Comparison of ENCODE assay signal across 9 mouse cellular contexts in genomic region chr7:81372337-81372920, GRCm38 (mm10). TPM values are rescaled to one million over a fixed set of nuclear protein-coding genes. Genes with fewer than 3 reads are reported as not detected.
DNase-seq lines count a peak whose midpoint lies in the region; ATAC-seq and TF ChIP-seq lines count a peak whose summit lies in the region.
"Had no signal": no experiment of that assay in that cellular context is flagged by ENCODE, and none has a peak within 500 bp of the region (broad histone marks: within the 10 kb centered on the region; RNA-seq: fewer than 3 reads in every experiment).

No protein-coding gene starts in this region.

- H3K4me2 ChIP-seq in embryonic facial prominence, embryonic 14.5 days (ENCODE audit: low read depth, low read length): peak overlapping the region; percentile 50
- H3K4me2 ChIP-seq in heart, embryonic 12.5 days: peak overlapping the region; percentile 63

- WGBS in embryonic facial prominence, embryonic 14.5 days: 3% methylated on average over 13 of the region's 13 CpGs
- 6% methylated on average over 13 of the region's 13 CpGs for WGBS in heart, embryonic 12.5 days

- no peaks in the 10 kb centered on the region for H3K36me3 ChIP-seq in embryonic facial prominence, embryonic 14.5 days (ENCODE audit: control insufficient read depth, insufficient read depth, low read length)
- no peaks in the 10 kb centered on the region for H3K36me3 ChIP-seq in heart, embryonic 12.5 days

- no peaks in the 10 kb centered on the region for H3K9me3 ChIP-seq in embryonic facial prominence, embryonic 14.5 days (ENCODE audit: control insufficient read depth, low read length)
- no peaks in the 10 kb centered on the region for H3K9me3 ChIP-seq in heart, embryonic 12.5 days (replicated peaks)

- peak; percentile 24 for DNase-seq in ES-CJ7 (ENCODE audit: low read depth, low spot score)
- DNase-seq in embryonic facial prominence, embryonic 14.5 days (ENCODE audit: low spot score): peak; percentile 77
- DNase-seq in layer of hippocampus, postnatal 14 days (ENCODE audit: low spot score in 2 of 2): peak; percentile 56 to 68
- DNase-seq in skeletal muscle tissue, adult 2 months (ENCODE audit: low read depth, low spot score): peak; percentile 78
- no peak for DNase-seq in thymus, postnatal 0 days (ENCODE audit: low spot score)

- no peak for TF ChIP-seq CTCF in bone marrow macrophage, adult 2 months (IDR thresholded peaks at IDR 0.05; ENCODE audit: low read depth, low read length)

- H3K27ac ChIP-seq in bone marrow macrophage, adult 2 months (ENCODE audit: insufficient read depth, low read depth, low read length): peak overlapping the region; percentile 49
- no peak overlapping the region for H3K27ac ChIP-seq in embryonic facial prominence, embryonic 14.5 days (replicated peaks; ENCODE audit: low read depth, low read length)
- no peak overlapping the region for H3K27ac ChIP-seq in heart, embryonic 12.5 days (ENCODE audit: poor library complexity, severe bottlenecking)

- H3K9ac ChIP-seq in embryonic facial prominence, embryonic 14.5 days (ENCODE audit: low read depth, low read length): peak overlapping the region; percentile 38; the same call in 1 of the 2 replicates
- 0 out of 2 replicates have a peak overlapping the region, but pooled peaks have one; percentile 22 for H3K9ac ChIP-seq in heart, embryonic 12.5 days

- H3K4me1 ChIP-seq in bone marrow macrophage, adult 2 months (ENCODE audit: control insufficient read depth, insufficient read depth, low read length): peaks cover 31% of the 10 kb centered on the region
- no peaks in the 10 kb centered on the region for H3K4me1 ChIP-seq in embryonic facial prominence, embryonic 14.5 days (ENCODE audit: control insufficient read depth, insufficient read depth, low read length)
- H3K4me1 ChIP-seq in heart, embryonic 12.5 days (replicated peaks): 0 out of 2 replicates have a peak, but pooled peaks cover 10% of the 10 kb centered on the region

- peak overlapping the region; percentile 20 for H3K4me3 ChIP-seq in bone marrow macrophage, adult 2 months (ENCODE audit: insufficient read depth, low read length)
- H3K4me3 ChIP-seq in embryonic facial prominence, embryonic 14.5 days (ENCODE audit: low read depth, low read length): peak overlapping the region; percentile 16
- peak overlapping the region; percentile 30 for H3K4me3 ChIP-seq in heart, embryonic 12.5 days

- peak; percentile 92 for ATAC-seq in embryonic facial prominence, embryonic 14.5 days (ENCODE audit: low read depth)
- peak; percentile 45; the same call in 1 of the 2 replicates for ATAC-seq in heart, embryonic 12.5 days (ENCODE audit: insufficient number of reproducible peaks, low FRiP score)
- 0 out of 2 replicates have a peak, but pooled peaks have one; percentile 20 for ATAC-seq in megakaryocyte progenitor cell, adult 5-6 weeks (replicated peaks; ENCODE audit: poor library complexity)
- ATAC-seq: Patski had no signal

- no peak for TF ChIP-seq POLR2A in bone marrow macrophage, adult 2 months (IDR thresholded peaks at IDR 0.05; ENCODE audit: borderline replicate concordance, low read depth, low read length)

- no peaks in the 10 kb centered on the region for H3K27me3 ChIP-seq in embryonic facial prominence, embryonic 14.5 days (replicated peaks; ENCODE audit: control insufficient read depth, insufficient read depth, low read length)
- H3K27me3 ChIP-seq in heart, embryonic 12.5 days (replicated peaks): peaks cover 12% of the 10 kb centered on the region
- H3K27me3 ChIP-seq: Patski had no signal

RNA-seq across cellular contexts. Expression of gene Rps17, which starts 27.4 kb away (rescaled TPM):
- 1,512 and 1,555 TPM in 2 replicates for polyA plus RNA-seq in bone marrow macrophage, adult 2 months (2012; ENCODE audit: insufficient read depth, insufficient read length, missing spikeins)
- 1,342 and 1,410 TPM in 2 replicates for polyA plus RNA-seq in embryonic facial prominence, embryonic 14.5 days (2014; fragmentation: Nextera tagmentation; extraction: Ambion mirVana)
- polyA plus RNA-seq in heart, embryonic 12.5 days (2016; fragmentation: Nextera tagmentation; extraction: Ambion mirVana): 862 and 873 TPM in 2 replicates
- 100 to 1,000 TPM; 554 to 595 TPM for total RNA-seq in layer of hippocampus, postnatal 14 days (2021)
- total RNA-seq in megakaryocyte progenitor cell, adult 5-6 weeks (2015): 3,688 and 3,886 TPM in 2 replicates
- 3,921 and 4,474 TPM in 2 replicates for total RNA-seq in megakaryocyte progenitor cell, adult 5-6 weeks (2017)
- polyA plus RNA-seq in thymus, postnatal 0 days (2015; fragmentation: Nextera tagmentation; extraction: Ambion mirVana): 1,759 and 1,761 TPM in 2 replicates

Comparison
In these comparisons a context has a peak if more than half of its experiments do, and no peak if none do; other contexts are left out.
1. ATAC-seq: peak in every context shown above with its lines; median percentile 92 in embryonic facial prominence, embryonic 14.5 days; 45 in heart, embryonic 12.5 days; 20 in megakaryocyte progenitor cell, adult 5-6 weeks.